Mouse (Mus musculus) intestine, embryonic 16.5 days (tissue): ENCODE data around the gene Rps12-ps3. TPM values are rescaled to one million over a fixed set of nuclear protein-coding genes. Genes with fewer than 3 reads are reported as not detected.

ENCODE experiments used
- ATAC-seq: fragments of 200-750 bp; cut with Nextera tagmentation; 2 replicates; pipeline ENCODE4 v1.8.0; 2017; ENCODE audit warnings: moderate TSS enrichment, moderate library complexity
- H3K27ac ChIP-seq: fragments of 300-500 bp; sonication (generic); 2 replicates; pipeline ENCODE4 v1.5.1; 2014; ENCODE audit warnings: mild to moderate bottlenecking, low read length
- H3K27me3 ChIP-seq: fragments of 300-500 bp; sonication (generic); replicated peaks from 2 replicates; pipeline ENCODE4 v1.6.1; 2014; ENCODE audit warnings: low read length, control low read depth, mixed read lengths; ENCODE audit not compliant: control insufficient read depth, insufficient read depth
- H3K36me3 ChIP-seq: fragments of 300-500 bp; sonication (generic); 2 replicates; pipeline ENCODE4 v1.6.1; 2014; ENCODE audit warnings: low read length, control low read depth; ENCODE audit not compliant: control insufficient read depth, insufficient read depth
- H3K4me1 ChIP-seq: fragments of 300-500 bp; sonication (generic); 2 replicates; pipeline ENCODE4 v1.6.1; 2014; ENCODE audit warnings: low read length, control low read depth, mixed read lengths; ENCODE audit not compliant: control insufficient read depth, insufficient read depth
- H3K4me2 ChIP-seq: fragments of 300-500 bp; sonication (generic); 2 replicates; pipeline ENCODE4 v1.6.1; 2014; ENCODE audit warnings: low read depth, low read length, control low read depth
- H3K4me3 ChIP-seq: fragments of 300-500 bp; sonication (generic); 2 replicates; pipeline ENCODE4 v1.5.1; 2014; ENCODE audit warnings: mild to moderate bottlenecking, low read length
- H3K9ac ChIP-seq: fragments of 300-500 bp; sonication (generic); 2 replicates; pipeline ENCODE4 v1.6.1; 2014; ENCODE audit warnings: low read depth, low read length
- H3K9me3 ChIP-seq: fragments of 300-500 bp; sonication (generic); 2 replicates; pipeline ENCODE4 v1.6.1; 2016; ENCODE audit warnings: low read length, control low read depth; ENCODE audit not compliant: control insufficient read depth
- WGBS: fragments of 180-500 bp; shearing (Covaris S2); extraction: QIAGEN DNeasy Blood & Tissue Kit; methylation state at CpG from one replicate; pipeline ENCODE4 v1.1.7; 2014; 5-methylcytosine and 5-hydroxymethylcytosine counted together
- polyA plus RNA-seq: library from polyadenylated mRNA; unstranded; fragments of >200 nt; fragmentation: Nextera tagmentation; extraction: Ambion mirVana; gene quantifications from 2 replicates; pipeline ENCODE4 v1.2.1, GENCODE M21; 2015

Gene Rps12-ps3
- polyA plus RNA-seq, 1 experiment from 2014 or later, result 14.2 TPM

- WGBS, result 87% methylated on average over 6 of the region's 6 CpGs
- Histone ChIP-seq H3K4me2 (no peak overlapping the region), H3K9me3 (no peaks in the 10 kb centered on the region), H3K36me3 (no peaks in the 10 kb centered on the region), H3K4me1 (peaks cover 3% of the 10 kb centered on the region; the same call in 1 of the 2 replicates), H3K27ac (no peak overlapping the region), H3K4me3 (no peak overlapping the region), H3K9ac (no peak overlapping the region), H3K27me3 (no peaks in the 10 kb centered on the region)
- ATAC-seq, result no peak
These were observed 27.4 kb downstream of the Rps12-ps3 start for GRCm38 (mm10) chr19:59349329-59349960.

GRCm38 (mm10) chr19:59350273-59350903 lies 28.3 kb downstream of the Rps12-ps3 start:
- H3K4me2 ChIP-seq, result no peak overlapping the region
- no peaks in the 10 kb centered on the region for H3K9me3 ChIP-seq
- 82% methylated on average over 7 of the region's 7 CpGs for WGBS
- peaks cover 3% of the 10 kb centered on the region; the same call in 1 of the 2 replicates for H3K4me1 ChIP-seq
- H3K27ac ChIP-seq, result no peak overlapping the region
- H3K27me3 ChIP-seq, result no peaks in the 10 kb centered on the region
- no peaks in the 10 kb centered on the region for H3K36me3 ChIP-seq
- H3K4me3 ChIP-seq, result no peak overlapping the region
- ATAC-seq, result no peak
- no peak overlapping the region for H3K9ac ChIP-seq

- no peak for ATAC-seq
- Histone ChIP-seq H3K4me2 (no peak overlapping the region), H3K9ac (no peak overlapping the region)
These were observed 29.2 kb downstream of the Rps12-ps3 start for GRCm38 (mm10) chr19:59351151-59351889.

GRCm38 (mm10) chr19:59352760-59353159 lies 30.7 kb downstream of the Rps12-ps3 start:
- Histone ChIP-seq H3K4me3 (no peak overlapping the region), H3K9me3 (no peaks in the 10 kb centered on the region), H3K9ac (no peak overlapping the region), H3K27ac (no peak overlapping the region), H3K36me3 (no peaks in the 10 kb centered on the region), H3K4me1 (no peaks in the 10 kb centered on the region), H3K27me3 (no peaks in the 10 kb centered on the region), H3K4me2 (no peak overlapping the region)
- ATAC-seq, result no peak
- WGBS, result 72% methylated on average over 3 of the region's 3 CpGs

More at GRCm38 (mm10) chr19:59351151-59351889, 29.2 kb downstream of the Rps12-ps3 start:
- no peaks in the 10 kb centered on the region for H3K27me3 ChIP-seq
- no peak overlapping the region for H3K4me3 ChIP-seq
- WGBS, result 41% methylated on average over 15 of the region's 15 CpGs
- H3K9me3 ChIP-seq, result no peaks in the 10 kb centered on the region
- no peaks in the 10 kb centered on the region for H3K36me3 ChIP-seq
- no peak overlapping the region for H3K27ac ChIP-seq
- peaks cover 2% of the 10 kb centered on the region; the same call in 1 of the 2 replicates for H3K4me1 ChIP-seq

GRCm38 (mm10) chr19:59354906-59355305 lies 32.8 kb downstream of the Rps12-ps3 start:
- Histone ChIP-seq H3K36me3 (no peaks in the 10 kb centered on the region), H3K4me3 (no peak overlapping the region), H3K27ac (no peak overlapping the region), H3K9ac (no peak overlapping the region), H3K4me1 (no peaks in the 10 kb centered on the region), H3K9me3 (no peaks in the 10 kb centered on the region), H3K4me2 (no peak overlapping the region), H3K27me3 (no peaks in the 10 kb centered on the region)
- 42% methylated on average over 2 of the region's 2 CpGs for WGBS
- no peak for ATAC-seq

GRCm38 (mm10) chr19:59356388-59356787 lies 34.3 kb downstream of the Rps12-ps3 start:
- ATAC-seq, result no peak
- Histone ChIP-seq H3K36me3 (no peaks in the 10 kb centered on the region), H3K9ac (no peak overlapping the region), H3K4me1 (no peaks in the 10 kb centered on the region), H3K4me3 (no peak overlapping the region), H3K4me2 (no peak overlapping the region), H3K27me3 (no peaks in the 10 kb centered on the region), H3K27ac (no peak overlapping the region), H3K9me3 (no peaks in the 10 kb centered on the region)
- 76% methylated on average over 3 of the region's 3 CpGs for WGBS

GRCm38 (mm10) chr19:59356843-59357595 lies 34.9 kb downstream of the Rps12-ps3 start:
- no peaks in the 10 kb centered on the region for H3K36me3 ChIP-seq
- H3K4me1 ChIP-seq, result no peaks in the 10 kb centered on the region
- WGBS, result 72% methylated on average over 14 of the region's 14 CpGs
- H3K4me2 ChIP-seq, result no peak overlapping the region
- H3K27ac ChIP-seq, result no peak overlapping the region
- ATAC-seq, result no peak
- H3K27me3 ChIP-seq, result no peaks in the 10 kb centered on the region
- no peak overlapping the region for H3K9ac ChIP-seq
- H3K9me3 ChIP-seq, result no peaks in the 10 kb centered on the region
- no peak overlapping the region for H3K4me3 ChIP-seq

- Histone ChIP-seq H3K36me3 (no peaks in the 10 kb centered on the region), H3K27ac (no peak overlapping the region), H3K9ac (no peak overlapping the region), H3K9me3 (no peaks in the 10 kb centered on the region), H3K4me2 (no peak overlapping the region), H3K4me1 (no peaks in the 10 kb centered on the region), H3K4me3 (no peak overlapping the region), H3K27me3 (no peaks in the 10 kb centered on the region)
- 84% methylated on average over 4 of the region's 4 CpGs for WGBS
- ATAC-seq, result no peak
These were observed 35.8 kb downstream of the Rps12-ps3 start for GRCm38 (mm10) chr19:59357878-59358277.

- H3K4me1 ChIP-seq, result no peaks in the 10 kb centered on the region
- H3K36me3 ChIP-seq, result no peaks in the 10 kb centered on the region
- H3K4me2 ChIP-seq, result no peak overlapping the region
- no peaks in the 10 kb centered on the region for H3K27me3 ChIP-seq
- H3K27ac ChIP-seq, result no peak overlapping the region
- H3K9ac ChIP-seq, result no peak overlapping the region
- H3K9me3 ChIP-seq, result no peaks in the 10 kb centered on the region
- no peak for ATAC-seq
- H3K4me3 ChIP-seq, result no peak overlapping the region
- 48% methylated on average over 4 of the region's 4 CpGs for WGBS
These were observed 37.1 kb downstream of the Rps12-ps3 start for GRCm38 (mm10) chr19:59359202-59359601.
